Mouse (Mus musculus) liver, adult 2 months (tissue): ENCODE measurements around the gene Adk. TPM values are rescaled to one million over a fixed set of nuclear protein-coding genes. Genes with fewer than 3 reads are reported as not detected.

Experiments used
- DNase-seq: peaks from one replicate; pipeline ENCODE4 v3.0.0-alpha.2; 2011; ENCODE audit warnings: low read depth, low spot score; ENCODE audit errors: extremely low read depth
- H3K27ac ChIP-seq: fragments of 200-500 bp; replicated peaks from 2 replicates; pipeline ENCODE4 v1.5.1; 2012; ENCODE audit warnings: low read depth, mild to moderate bottlenecking, control low read depth, inconsistent platforms, low read length; ENCODE audit not compliant: insufficient read depth
- H3K27me3 ChIP-seq: fragments of 200-500 bp; 2 replicates; pipeline ENCODE4 v1.6.1; 2012; ENCODE audit warnings: mild to moderate bottlenecking, moderate library complexity, low read length, inconsistent platforms; ENCODE audit not compliant: control insufficient read depth, insufficient read depth
- H3K36me3 ChIP-seq: fragments of 200-500 bp; 2 replicates; pipeline ENCODE4 v1.6.1; 2012; ENCODE audit warnings: low read length, inconsistent platforms; ENCODE audit not compliant: control insufficient read depth, insufficient read depth
- H3K4me1 ChIP-seq: fragments of 200-500 bp; 2 replicates; pipeline ENCODE4 v1.6.1; 2011; ENCODE audit warnings: low read length; ENCODE audit not compliant: control insufficient read depth, insufficient read depth
- H3K4me3 ChIP-seq: fragments of 200-500 bp; 2 replicates; pipeline ENCODE4 v1.5.1; 2011; ENCODE audit warnings: low read depth, mild to moderate bottlenecking, control low read depth, low read length, moderate library complexity; ENCODE audit not compliant: insufficient read depth
- H3K79me2 ChIP-seq: fragments of 200-500 bp; 2 replicates; pipeline ENCODE4 v1.6.1; 2012; ENCODE audit warnings: inconsistent platforms, mild to moderate bottlenecking, low read length, moderate library complexity; ENCODE audit not compliant: control insufficient read depth, insufficient read depth
- H3K9ac ChIP-seq: fragments of 200-500 bp; 2 replicates; pipeline ENCODE4 v1.6.1; 2012; ENCODE audit warnings: low read depth, mild to moderate bottlenecking, control low read depth, inconsistent platforms, low read length
- CTCF ChIP-seq: fragments of 200-500 bp; IDR thresholded peaks from 2 replicates; pipeline ENCODE4 v1.5.1; 2011; ENCODE audit warnings: low read depth, low read length, control low read depth
- POLR2A ChIP-seq: fragments of 200-500 bp; IDR thresholded peaks from 2 replicates; pipeline ENCODE4 v1.6.1; 2011; ENCODE audit warnings: low read length, control low read depth; ENCODE audit not compliant: insufficient read depth; ENCODE audit errors: extremely low read depth
- WGBS: fragments of 180-500 bp; shearing (Covaris S2); methylation state at CpG from one replicate; pipeline ENCODE4 v1.1.7; 2018; 5-methylcytosine and 5-hydroxymethylcytosine counted together
- polyA plus RNA-seq: library from polyadenylated mRNA; depleted of rRNA; stranded (reverse); fragments of >200 nt; gene quantifications from 2 replicates; pipeline ENCODE4 v1.2.3, GENCODE M21; 2012
- total RNA-seq: library from RNA; depleted of rRNA; stranded (reverse); fragments of >200 nt; gene quantifications from 2 replicates; pipeline ENCODE4 v1.2.3, GENCODE M21; 2014

Gene Adk
- total and polyA plus RNA-seq, 2 experiments, result 231 to 924 TPM

DNA sequence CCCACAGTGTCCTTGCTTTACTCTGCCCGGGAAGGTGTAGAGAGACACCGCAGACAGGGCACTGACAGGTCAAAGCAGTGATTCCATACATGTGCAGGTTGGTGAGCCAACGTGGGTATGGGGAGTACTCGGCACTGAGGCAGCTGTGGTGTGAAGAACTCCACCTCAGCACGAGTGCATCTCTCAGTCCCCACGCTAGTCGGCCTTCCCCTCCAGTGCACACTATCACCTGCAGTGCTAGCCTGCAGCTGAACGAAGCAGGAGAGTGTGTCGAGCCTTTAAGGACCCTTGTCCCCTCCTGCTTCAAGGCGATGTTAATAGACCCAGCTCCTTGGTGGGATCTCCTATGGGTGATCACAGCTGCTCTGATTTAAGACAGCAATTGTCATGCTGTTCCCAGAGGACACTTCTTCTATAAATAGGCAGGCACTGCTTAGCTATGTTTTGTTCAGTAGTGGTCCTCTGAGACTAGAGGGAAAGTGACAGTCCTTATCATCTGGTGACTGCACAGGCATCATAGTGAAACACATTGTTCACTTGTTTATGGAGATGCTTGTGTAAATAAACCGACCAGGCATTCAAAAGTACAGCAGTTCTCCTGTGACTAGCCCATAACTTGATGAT is 283.4 kb downstream of the Adk start:
- peaks cover under 1% of the 10 kb centered on the region; the same call in 1 of the 2 replicates for H3K79me2 ChIP-seq
- H3K4me3 ChIP-seq, result no peak overlapping the region
- H3K36me3 ChIP-seq, result peaks cover 41% of the 10 kb centered on the region
- 87% methylated on average over 11 of the region's 11 CpGs for WGBS
- no peak overlapping the region for H3K9ac ChIP-seq
- no peaks in the 10 kb centered on the region for H3K4me1 ChIP-seq
- DNase-seq, result no peak
- H3K27ac ChIP-seq, result no peak overlapping the region
- no peak for TF ChIP-seq POLR2A
- no peaks in the 10 kb centered on the region for H3K27me3 ChIP-seq

DNA sequence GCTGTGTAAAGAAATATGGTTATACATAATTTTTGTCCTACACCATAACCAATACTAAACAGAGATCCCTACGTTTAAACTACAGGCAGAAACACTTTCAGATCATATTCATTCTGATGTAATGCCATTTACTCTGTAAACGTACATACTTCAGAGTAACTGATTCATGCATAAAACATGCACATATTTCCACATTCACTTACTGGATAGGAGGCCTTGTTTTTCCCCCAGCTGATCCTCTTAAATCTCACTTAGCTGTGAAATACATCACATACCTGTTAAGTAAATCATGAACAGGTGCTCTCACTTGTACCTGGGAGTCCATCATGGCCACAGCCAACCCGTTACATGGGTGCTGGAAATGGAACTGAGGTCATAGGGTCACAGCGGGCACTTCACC is 285.6 kb downstream of the Adk start:
- Histone ChIP-seq H3K4me1 (no peaks in the 10 kb centered on the region), H3K4me3 (no peak overlapping the region), H3K27me3 (no peaks in the 10 kb centered on the region), H3K27ac (no peak overlapping the region), H3K36me3 (peaks cover 27% of the 10 kb centered on the region), H3K9ac (no peak overlapping the region), H3K79me2 (no peaks in the 10 kb centered on the region; the same call in 1 of the 2 replicates)
- WGBS, result 81% methylated on average over 4 of the region's 4 CpGs
- DNase-seq, result no peak
- TF ChIP-seq CTCF (no peak), POLR2A (no peak)

DNA sequence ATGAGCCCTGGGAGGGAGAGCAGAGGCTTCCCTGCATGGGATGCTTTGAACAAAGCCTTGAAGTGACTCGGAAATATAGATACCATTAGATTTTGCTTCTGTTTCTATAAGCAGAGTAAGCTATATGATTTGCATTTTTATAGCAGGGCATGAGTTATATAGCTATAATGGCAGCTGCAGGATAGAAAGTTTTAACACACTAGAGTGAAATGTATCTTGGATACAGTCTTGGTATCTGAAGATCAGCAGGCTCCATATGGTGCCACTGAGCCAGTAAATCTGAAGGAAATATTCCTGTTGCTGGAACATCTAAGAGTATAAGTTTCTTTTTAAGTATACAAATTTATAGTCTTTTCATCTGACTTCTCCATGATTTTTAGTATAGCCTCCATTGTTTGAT is 288.8 kb downstream of the Adk start:
- Histone ChIP-seq H3K36me3 (peaks cover 23% of the 10 kb centered on the region), H3K27ac (no peak overlapping the region), H3K27me3 (no peaks in the 10 kb centered on the region), H3K79me2 (peaks cover 4% of the 10 kb centered on the region; the same call in 1 of the 2 replicates), H3K9ac (no peak overlapping the region), H3K4me3 (no peak overlapping the region), H3K4me1 (no peaks in the 10 kb centered on the region)
- DNase-seq, result no peak
- 92% methylated on average over 1 of the region's 1 CpGs for WGBS
- no peak for TF ChIP-seq CTCF
- TF ChIP-seq POLR2A, result no peak

DNA sequence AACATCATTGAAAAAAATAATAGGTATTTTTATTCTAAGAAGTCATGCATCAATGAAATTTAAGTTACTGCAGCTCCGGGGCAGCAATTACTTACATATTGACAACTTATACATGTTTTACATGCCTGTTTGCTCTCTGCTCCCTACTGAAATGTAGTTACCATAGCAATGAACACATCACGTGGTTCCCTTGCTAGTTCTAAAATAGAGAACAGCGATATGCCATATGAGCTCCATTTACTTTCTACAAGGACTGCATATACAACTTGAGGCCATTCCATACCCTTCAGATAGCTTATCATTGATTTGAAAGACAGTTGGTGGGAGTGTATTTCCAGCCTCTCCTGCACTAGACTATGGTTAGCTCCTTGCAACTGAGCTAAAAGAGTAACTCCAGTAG is 290.6 kb downstream of the Adk start:
- WGBS, result 92% methylated on average over 3 of the region's 3 CpGs
- H3K27me3 ChIP-seq, result no peaks in the 10 kb centered on the region
- H3K79me2 ChIP-seq, result peaks cover 9% of the 10 kb centered on the region; the same call in 1 of the 2 replicates
- H3K36me3 ChIP-seq, result peaks cover 25% of the 10 kb centered on the region
- no peak for DNase-seq
- H3K27ac ChIP-seq, result no peak overlapping the region
- no peak overlapping the region for H3K9ac ChIP-seq
- TF ChIP-seq CTCF (no peak), POLR2A (no peak)
- no peak overlapping the region for H3K4me3 ChIP-seq
- H3K4me1 ChIP-seq, result no peaks in the 10 kb centered on the region

DNA sequence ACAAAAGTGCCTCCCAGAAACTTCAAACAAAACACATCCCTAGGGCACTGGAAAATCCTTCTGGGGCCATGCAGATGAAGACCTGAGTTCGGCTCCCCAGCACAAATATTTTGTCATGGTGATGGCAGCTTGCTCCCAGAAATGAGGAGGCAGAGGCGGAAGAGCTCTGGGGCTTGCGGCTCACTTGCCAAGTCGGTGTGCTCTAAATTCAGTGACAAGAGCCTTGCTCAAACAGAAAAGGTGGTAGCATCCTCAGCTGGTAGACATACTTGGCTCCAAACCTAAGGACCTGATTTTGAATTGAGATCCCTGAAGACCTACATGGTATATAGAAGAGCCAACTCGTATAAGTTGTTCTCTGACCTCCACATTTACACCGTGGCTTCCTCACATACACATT is 292.5 kb downstream of the Adk start:
- WGBS, result 93% methylated on average over 6 of the region's 6 CpGs

DNA sequence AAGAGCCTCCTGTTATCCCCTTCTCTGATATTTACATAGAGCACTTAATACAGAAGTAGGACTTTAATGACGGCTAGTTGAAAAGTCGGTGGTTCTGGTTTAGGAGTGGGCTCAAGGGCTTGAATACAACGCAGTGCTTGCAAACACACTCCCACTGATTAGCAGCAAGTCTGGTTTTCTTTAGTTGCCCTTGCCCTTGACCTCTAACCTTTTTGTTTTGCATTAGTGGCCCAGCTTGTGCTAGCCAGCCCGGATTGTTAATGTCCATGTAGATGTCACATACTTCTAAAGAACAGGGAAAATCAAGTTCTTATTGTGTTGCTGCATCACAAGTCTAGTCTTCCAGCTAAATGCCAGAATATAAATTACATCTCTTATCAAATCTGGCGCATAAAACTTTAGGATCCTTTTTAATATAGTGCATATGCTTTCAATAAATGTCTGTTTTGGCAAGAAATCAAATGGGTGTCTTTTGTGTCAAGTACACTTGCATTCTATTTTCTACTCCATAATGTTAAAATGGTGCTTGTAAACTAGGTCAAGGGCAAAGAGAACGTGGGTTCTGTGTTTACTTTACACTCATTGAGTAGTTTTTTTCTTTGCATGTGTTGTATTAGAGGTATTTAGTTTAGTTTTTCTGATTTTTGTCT is 296.4 kb downstream of the Adk start:
- no peak for DNase-seq
- WGBS, result 50% methylated on average over 6 of the region's 6 CpGs
- no peak overlapping the region for H3K9ac ChIP-seq
- no peak overlapping the region for H3K27ac ChIP-seq
- peaks cover 2% of the 10 kb centered on the region; the same call in 1 of the 2 replicates for H3K4me1 ChIP-seq
- no peak for TF ChIP-seq CTCF
- no peak for TF ChIP-seq POLR2A
- H3K36me3 ChIP-seq, result peaks cover 34% of the 10 kb centered on the region
- H3K27me3 ChIP-seq, result no peaks in the 10 kb centered on the region
- H3K79me2 ChIP-seq, result peaks cover 7% of the 10 kb centered on the region; the same call in 1 of the 2 replicates
- no peak overlapping the region for H3K4me3 ChIP-seq

More for the DNA sequence above, 292.5 kb downstream of the Adk start:
- H3K27ac ChIP-seq, result no peak overlapping the region
- 0 out of 2 replicates have a peak, but pooled peaks cover 2% of the 10 kb centered on the region for H3K4me1 ChIP-seq
- TF ChIP-seq CTCF, result no peak
- no peak for TF ChIP-seq POLR2A
- H3K27me3 ChIP-seq, result no peaks in the 10 kb centered on the region
- peaks cover 9% of the 10 kb centered on the region; the same call in 1 of the 2 replicates for H3K79me2 ChIP-seq
- H3K4me3 ChIP-seq, result no peak overlapping the region
- no peak overlapping the region for H3K9ac ChIP-seq
- no peak for DNase-seq
- peaks cover 23% of the 10 kb centered on the region for H3K36me3 ChIP-seq
